Mouse (Mus musculus) bone marrow macrophage, adult 2 months (primary cell): ENCODE measurements around the gene Igfbp5.

Experiments
- CTCF ChIP-seq: IDR thresholded peaks from 2 replicates; pipeline ENCODE4 v1.5.1; 2012; ENCODE audit warnings: low read depth, mild to moderate bottlenecking, low read length, moderate library complexity
- POLR2A ChIP-seq: IDR thresholded peaks from 2 replicates; pipeline ENCODE4 v1.6.1; 2012; ENCODE audit warnings: mild to moderate bottlenecking, low read depth, low read length, borderline replicate concordance

DNA sequence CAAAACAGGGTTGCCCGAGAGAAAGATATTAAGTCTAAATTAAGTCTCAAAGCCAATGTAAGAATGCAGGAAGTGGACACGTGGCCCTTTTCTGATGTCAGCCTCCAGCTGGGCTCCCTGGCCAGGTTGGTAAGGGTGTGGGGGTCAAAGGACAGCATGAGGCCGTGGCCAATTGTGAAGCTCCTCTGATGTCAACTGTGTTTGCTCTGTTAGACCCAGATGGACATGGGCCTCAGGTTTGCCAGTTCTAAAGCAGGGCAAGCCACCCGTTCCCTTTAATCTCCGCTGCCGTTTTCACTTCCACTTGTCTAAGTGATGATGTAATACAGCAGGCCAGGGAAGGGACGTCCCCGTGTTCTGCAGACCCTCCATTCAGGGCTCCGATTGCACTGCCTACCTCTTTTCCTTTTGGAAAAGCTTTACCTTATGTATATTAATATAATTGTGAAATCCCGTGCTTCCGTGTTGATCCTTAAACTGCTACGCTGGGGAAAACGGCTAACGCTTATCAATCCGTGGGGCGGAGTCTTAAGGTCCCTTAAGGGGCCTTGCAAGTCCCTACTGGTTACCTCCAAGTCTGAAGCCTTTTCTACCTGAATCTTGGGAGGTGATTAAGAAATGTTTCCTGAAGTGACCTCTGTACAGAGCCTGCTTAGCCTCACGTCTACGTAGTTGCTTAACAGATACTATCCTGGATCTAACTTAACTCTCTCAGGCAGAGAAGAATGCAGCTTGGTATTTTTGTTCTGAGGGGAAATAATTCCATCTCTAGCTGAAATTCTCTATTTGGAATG lies 31.8 kb downstream of the Igfbp5 start:
- TF ChIP-seq POLR2A (no peak), CTCF (no peak)
